Mouse (Mus musculus) bone marrow, adult 2 months (tissue): ENCODE results near the gene Pitpnb.

Experiments
- CTCF ChIP-seq: fragments of 200-500 bp; IDR thresholded peaks from 2 replicates; pipeline ENCODE4 v1.5.1; 2011; ENCODE audit warnings: low read length, control low read depth; ENCODE audit not compliant: control insufficient read depth, insufficient read depth
- POLR2A ChIP-seq: fragments of 200-500 bp; IDR thresholded peaks from 2 replicates; pipeline ENCODE4 v1.6.1; 2011; ENCODE audit warnings: low read depth, mild to moderate bottlenecking, control low read depth, low read length, borderline replicate concordance; ENCODE audit not compliant: control insufficient read depth

DNA sequence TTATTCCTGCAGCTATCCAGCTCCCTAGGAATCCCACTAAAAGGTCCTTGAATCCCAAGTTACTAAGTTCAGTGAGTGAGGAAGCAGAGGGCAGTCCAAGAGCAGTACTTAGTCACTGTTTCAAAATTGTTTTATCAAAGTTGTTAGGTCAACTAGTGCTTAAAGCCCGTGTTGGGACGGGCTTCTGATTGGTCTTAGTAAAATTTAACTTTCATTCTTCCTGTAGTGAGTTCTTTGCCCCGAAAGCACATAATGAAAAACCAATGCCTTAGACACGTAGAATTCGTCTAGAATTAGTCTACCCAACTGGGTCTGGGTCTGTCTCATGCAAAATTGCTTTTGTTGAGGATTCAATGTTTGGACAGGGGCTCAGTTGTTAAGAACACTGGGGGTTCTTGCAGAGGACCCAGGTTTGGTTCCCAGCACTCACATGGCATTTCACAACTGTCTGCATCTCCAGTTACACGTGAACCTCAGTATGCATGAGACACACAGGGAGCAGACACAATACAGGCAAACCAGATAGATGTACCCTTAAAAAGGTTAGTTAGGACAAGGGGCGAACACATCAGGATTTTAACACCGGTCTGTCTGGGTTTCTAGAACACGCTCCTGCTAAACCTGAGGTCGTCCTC lies 664 bp upstream of the Pitpnb start:
- TF ChIP-seq CTCF, result no peak
- TF ChIP-seq POLR2A, result no peak
